23 mouse cellular contexts compared by ENCODE assay signal in genomic region chr13:95388226-95388625, GRCm38 (mm10). TPM values are rescaled to one million over a fixed set of nuclear protein-coding genes. Genes with fewer than 3 reads are reported as not detected.
"Had no signal": no experiment of that assay in that cellular context is flagged by ENCODE, and none has a peak within 500 bp of the region (broad histone marks: within the 10 kb centered on the region; RNA-seq: fewer than 3 reads in every experiment).

No protein-coding gene starts in this region.

- ATAC-seq: intestine, embryonic 15.5 days; lung, postnatal 0 days had no signal

- H3K4me1 ChIP-seq: intestine, embryonic 15.5 days; neural tube, embryonic 12.5 days; stomach, embryonic 15.5 days had no signal

- H3K36me3 ChIP-seq: intestine, embryonic 15.5 days; neural tube, embryonic 12.5 days; neural tube, embryonic 15.5 days; stomach, embryonic 15.5 days had no signal

- H3K9me3 ChIP-seq: intestine, embryonic 15.5 days; neural tube, embryonic 12.5 days; neural tube, embryonic 15.5 days; stomach, embryonic 15.5 days had no signal

- H3K27me3 ChIP-seq: intestine, embryonic 15.5 days; neural tube, embryonic 12.5 days; neural tube, embryonic 15.5 days; stomach, embryonic 15.5 days had no signal

- DNase-seq: kidney, adult 18-20 months; kidney, adult 9 months; kidney, postnatal 25 days; layer of hippocampus, postnatal 36 days; lung, embryonic 14.5 days; lung, postnatal 36 days; midbrain, embryonic 14.5 days; retina, postnatal 1 day; right cerebral cortex, postnatal 25 days; spleen, adult 18-20 months; thymus, postnatal 25 days had no signal

- H3K9ac ChIP-seq: intestine, embryonic 15.5 days; lung, embryonic 14.5 days; neural tube, embryonic 12.5 days; neural tube, embryonic 15.5 days; stomach, embryonic 15.5 days had no signal

- H3K27ac ChIP-seq: intestine, embryonic 15.5 days; kidney, postnatal 0 days; layer of hippocampus, adult 2 months; left cerebral cortex, adult 2 months; neural tube, embryonic 12.5 days; neural tube, embryonic 15.5 days; stomach, embryonic 15.5 days had no signal

- H3K4me3 ChIP-seq: intestine, embryonic 15.5 days; layer of hippocampus, adult 2 months; left cerebral cortex, adult 2 months; neural tube, embryonic 12.5 days; neural tube, embryonic 15.5 days; stomach, embryonic 15.5 days had no signal

- H3K4me2 ChIP-seq: intestine, embryonic 15.5 days; lung, embryonic 14.5 days; midbrain, embryonic 11.5 days; neural tube, embryonic 12.5 days; neural tube, embryonic 15.5 days; stomach, embryonic 15.5 days had no signal

RNA-seq across cellular contexts. Expression of gene Crhbp, which starts 56.5 kb away (rescaled TPM):
- total RNA-seq: liver, adult 2 months; megakaryocyte-erythroid progenitor cell, adult 5-6 weeks had no signal
- polyA plus RNA-seq: large intestine, adult 2 months; liver, adult 2 months; lung, postnatal 0 days had no signal
